13 mouse cellular contexts compared by ENCODE assay signal in the genomic region with DNA sequence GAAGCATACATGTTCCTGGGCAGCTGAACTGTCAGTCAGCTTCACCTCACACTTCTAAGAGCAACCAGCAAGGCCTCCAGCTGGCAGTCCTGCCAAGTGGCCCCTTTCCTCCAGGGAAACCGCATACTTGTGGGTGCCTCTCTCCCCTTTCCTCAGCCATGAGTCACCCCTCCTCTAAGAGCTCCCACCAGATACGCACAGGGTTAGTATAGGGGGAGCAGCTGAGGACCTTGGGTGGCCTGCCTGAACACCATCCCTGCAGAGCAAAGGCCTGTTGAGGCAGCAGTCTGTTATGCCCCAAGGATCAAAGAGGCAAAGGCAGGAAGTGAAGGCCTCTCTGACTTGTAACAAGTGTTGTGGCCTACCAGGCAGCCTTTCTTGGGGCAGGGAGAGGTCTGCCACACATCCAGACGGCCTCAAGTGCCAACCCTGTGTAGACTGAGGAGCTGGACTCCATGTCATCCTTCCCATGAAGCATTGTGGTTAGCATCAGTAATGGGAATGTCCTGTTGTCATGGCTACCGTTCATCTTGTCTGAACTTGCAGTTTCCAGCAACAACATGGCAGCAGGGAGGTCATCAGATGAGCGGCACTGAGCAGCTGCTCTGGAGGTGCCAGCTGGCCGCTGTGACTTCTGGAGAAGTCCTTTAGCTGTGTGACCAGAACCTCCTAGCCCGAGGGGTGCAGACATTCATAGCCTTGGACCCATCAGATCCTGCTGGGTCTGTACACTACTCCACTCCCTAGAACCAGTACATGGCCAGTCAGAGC. TPM values are rescaled to one million over a fixed set of nuclear protein-coding genes. Genes with fewer than 3 reads are reported as not detected.
DNase-seq lines count a peak whose midpoint lies in the region; ATAC-seq lines count a peak whose summit lies in the region.
"Had no signal": no experiment of that assay in that cellular context is flagged by ENCODE, and none has a peak within 500 bp of the region (broad histone marks: within the 10 kb centered on the region; RNA-seq: fewer than 3 reads in every experiment).

No protein-coding gene starts in this region.

- H3K4me1 ChIP-seq in hindbrain, embryonic 10.5 days (replicated peaks): peaks cover 67% of the 10 kb centered on the region
- peaks cover 28% of the 10 kb centered on the region; the same call in 1 of the 2 replicates for H3K4me1 ChIP-seq in hindbrain, embryonic 14.5 days (replicated peaks; ENCODE audit: control insufficient read depth, insufficient read depth, low read length)

- H3K27ac ChIP-seq in hindbrain, embryonic 10.5 days: peak overlapping the region; percentile 54
- H3K27ac ChIP-seq in hindbrain, embryonic 14.5 days: no peak overlapping the region
- H3K27ac ChIP-seq: limb, embryonic 12.5 days; midbrain, embryonic 12.5 days had no signal

- no peaks in the 10 kb centered on the region for H3K36me3 ChIP-seq in hindbrain, embryonic 10.5 days
- no peaks in the 10 kb centered on the region for H3K36me3 ChIP-seq in hindbrain, embryonic 14.5 days (replicated peaks; ENCODE audit: control insufficient read depth, insufficient read depth)
- H3K36me3 ChIP-seq: limb, embryonic 12.5 days; midbrain, embryonic 12.5 days had no signal

- 69% methylated on average over 7 of the region's 7 CpGs for WGBS in hindbrain, embryonic 10.5 days
- 54% methylated on average over 7 of the region's 7 CpGs for WGBS in hindbrain, embryonic 14.5 days

- ATAC-seq in hindbrain, embryonic 14.5 days (ENCODE audit: low FRiP score): no peak
- peak; percentile 76 for ATAC-seq in CD4-positive, CD25-positive, alpha-beta regulatory T cell, adult 4 months
- peak; percentile 88 for ATAC-seq in common myeloid progenitor, adult 5-6 weeks (replicated peaks; ENCODE audit: low read depth, poor library complexity, severe bottlenecking)

- no peak overlapping the region for H3K9ac ChIP-seq in hindbrain, embryonic 14.5 days
- H3K9ac ChIP-seq: limb, embryonic 12.5 days; midbrain, embryonic 12.5 days had no signal

- H3K4me3 ChIP-seq in hindbrain, embryonic 10.5 days: no peak overlapping the region
- H3K4me3 ChIP-seq in hindbrain, embryonic 14.5 days (replicated peaks; ENCODE audit: low read length): no peak overlapping the region
- H3K4me3 ChIP-seq: limb, embryonic 12.5 days; midbrain, embryonic 12.5 days had no signal

- 0 out of 2 replicates have a peak, but pooled peaks cover 3% of the 10 kb centered on the region for H3K27me3 ChIP-seq in hindbrain, embryonic 10.5 days (ENCODE audit: insufficient read depth, poor library complexity, severe bottlenecking)
- H3K27me3 ChIP-seq in hindbrain, embryonic 14.5 days (ENCODE audit: control insufficient read depth, insufficient read depth, low read length): no peaks in the 10 kb centered on the region
- H3K27me3 ChIP-seq: midbrain, embryonic 12.5 days had no signal

- H3K9me3 ChIP-seq in hindbrain, embryonic 10.5 days: no peaks in the 10 kb centered on the region
- no peaks in the 10 kb centered on the region for H3K9me3 ChIP-seq in hindbrain, embryonic 14.5 days (ENCODE audit: control insufficient read depth, low read length)
- H3K9me3 ChIP-seq: limb, embryonic 12.5 days; midbrain, embryonic 12.5 days had no signal

- DNase-seq in hindbrain, embryonic 10.5 days (ENCODE audit: low spot score): no peak
- no peak for DNase-seq in hindbrain, embryonic 14.5 days (ENCODE audit: low spot score)
- DNase-seq in natural killer cell, adult 2 months (ENCODE audit: low spot score in 2 of 2): peak; percentile 25 to 26
- DNase-seq in cerebellum, postnatal 4 days (ENCODE audit: low spot score in 2 of 2): no peak
- no peak for DNase-seq in urinary bladder, postnatal 36 days (ENCODE audit: low spot score in 2 of 2)
- no peak for DNase-seq in B cell, adult 2 months
- DNase-seq: cerebellum, adult 2 months; kidney, postnatal 10 days; right cerebral cortex, postnatal 4 days had no signal

- H3K4me2 ChIP-seq in hindbrain, embryonic 14.5 days (replicated peaks): no peak overlapping the region
- H3K4me2 ChIP-seq: limb, embryonic 12.5 days; midbrain, embryonic 12.5 days had no signal

RNA-seq across cellular contexts. Expression of gene Morn1, which starts 40.4 kb away (rescaled TPM):
- polyA plus RNA-seq in hindbrain, embryonic 10.5 days (2016; fragmentation: Nextera tagmentation; extraction: Ambion mirVana): 4.4 and 6.0 TPM in 2 replicates
- 6.1 and 8.7 TPM in 2 replicates for polyA plus RNA-seq in hindbrain, embryonic 14.5 days (2014; fragmentation: Nextera tagmentation; extraction: Ambion mirVana)
- 1 to 10 TPM; 1.9 to 4.5 TPM for polyA plus RNA-seq in CD4-positive, CD25-positive, alpha-beta regulatory T cell, adult 4 months (2017; shearing (Covaris generic))
- total RNA-seq in common myeloid progenitor, adult 5-6 weeks (2017): 2.6 and 10.3 TPM in 2 replicates

RNA-seq across cellular contexts. Expression of gene Rer1, which starts 40.6 kb away (rescaled TPM):
- 138 and 144 TPM in 2 replicates for polyA plus RNA-seq in hindbrain, embryonic 10.5 days (2016; fragmentation: Nextera tagmentation; extraction: Ambion mirVana)
- 145 and 148 TPM in 2 replicates for polyA plus RNA-seq in hindbrain, embryonic 14.5 days (2014; fragmentation: Nextera tagmentation; extraction: Ambion mirVana)
- 100 to 1,000 TPM in 1 of 2 experiments, 10 to 100 TPM in 1; 84.8 to 110 TPM for polyA plus RNA-seq in CD4-positive, CD25-positive, alpha-beta regulatory T cell, adult 4 months (2017; shearing (Covaris generic))
- 124 and 128 TPM in 2 replicates for total RNA-seq in common myeloid progenitor, adult 5-6 weeks (2017)

RNA-seq across cellular contexts. Expression of gene Pex10, which starts 60.0 kb away (rescaled TPM):
- 19.9 and 21.4 TPM in 2 replicates for polyA plus RNA-seq in hindbrain, embryonic 10.5 days (2016; fragmentation: Nextera tagmentation; extraction: Ambion mirVana)
- 5.4 and 7.0 TPM in 2 replicates for polyA plus RNA-seq in hindbrain, embryonic 14.5 days (2014; fragmentation: Nextera tagmentation; extraction: Ambion mirVana)
- polyA plus RNA-seq in CD4-positive, CD25-positive, alpha-beta regulatory T cell, adult 4 months (2017; shearing (Covaris generic)): 10 to 100 TPM in 1 of 2 experiments, 1 to 10 TPM in 1; 9.7 to 10.4 TPM
- 11.9 and 12.3 TPM in 2 replicates for total RNA-seq in common myeloid progenitor, adult 5-6 weeks (2017)

Comparison
In these comparisons a context has a peak if more than half of its experiments do, and no peak if none do; other contexts are left out.
1. DNase-seq: peak in natural killer cell, adult 2 months (2 of 2); none in hindbrain, embryonic 10.5 days (single experiment), hindbrain, embryonic 14.5 days (single experiment), cerebellum, postnatal 4 days (0 of 2), urinary bladder, postnatal 36 days (0 of 2) and B cell, adult 2 months (0 of 2).